Mouse (Mus musculus): ENCODE measurements around the gene Slc36a1. TPM values are rescaled to one million over a fixed set of nuclear protein-coding genes. Genes with fewer than 3 reads are reported as not detected.

Gene Slc36a1
- polyA plus RNA-seq, 1 experiment, result 96.4 TPM

DNA sequence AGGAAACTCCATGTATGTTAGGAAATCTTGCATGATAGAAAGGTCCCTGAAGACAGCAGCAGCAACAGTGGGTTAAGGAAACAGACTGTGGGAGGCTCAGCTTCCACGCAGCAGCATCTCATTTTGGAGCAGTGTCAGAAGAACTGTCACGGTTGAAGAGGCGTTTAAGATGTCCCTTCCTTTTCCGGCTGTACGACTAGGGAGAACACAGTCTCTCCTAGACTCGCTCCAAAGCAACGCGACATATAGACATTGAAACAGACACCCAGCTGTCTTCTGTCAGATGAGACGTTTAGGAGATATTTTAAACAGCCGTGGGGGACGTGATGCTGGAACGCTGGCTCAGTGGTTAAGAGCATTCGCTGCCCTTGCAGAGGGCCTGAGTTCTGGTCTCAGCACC is 12.7 kb downstream of the Slc36a1 start:
- H3K27me3 ChIP-seq (ENCODE audit: control insufficient read depth, insufficient read depth, low read length), result no peaks in the 10 kb centered on the region
- TF ChIP-seq POLR2A (IDR thresholded peaks at IDR 0.05; ENCODE audit: low read depth, low read length) (no peak), CTCF (IDR thresholded peaks at IDR 0.05; ENCODE audit: extremely low read depth, insufficient read length, insufficient replicate concordance, low read depth, low read length) (no peak)
- peaks cover 14% of the 10 kb centered on the region; the same call in 1 of the 2 replicates for H3K4me1 ChIP-seq (ENCODE audit: control insufficient read depth, insufficient read depth, insufficient read length, low read length)
- H3K27ac ChIP-seq (ENCODE audit: insufficient read depth, low read depth, low read length), result peak overlapping the region; percentile 40
- H3K4me3 ChIP-seq (ENCODE audit: low read depth, low read length), result no peak overlapping the region
- 88% methylated on average over 13 of the region's 13 CpGs for WGBS
- peaks cover 52% of the 10 kb centered on the region for H3K36me3 ChIP-seq (ENCODE audit: control insufficient read depth, insufficient read depth, low read length)

DNA sequence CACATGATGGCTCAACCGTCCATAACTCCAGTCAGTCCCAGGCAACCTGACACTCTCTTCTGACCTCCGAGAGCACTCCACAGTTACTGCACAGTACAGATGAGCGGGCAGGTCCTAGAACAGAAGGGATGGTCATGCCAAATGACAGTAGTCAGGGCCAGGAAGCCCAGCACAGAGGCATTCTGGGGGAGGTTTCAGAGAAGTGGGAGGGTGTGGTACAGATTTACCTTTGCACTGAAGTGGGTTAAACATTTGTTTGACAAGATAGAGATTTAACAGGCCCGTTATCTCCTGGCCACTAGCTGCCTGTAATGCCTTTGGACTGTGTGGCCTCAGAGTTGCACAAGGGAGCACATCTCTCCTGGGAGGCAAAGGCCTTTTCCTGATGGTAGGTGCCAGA is 13.3 kb downstream of the Slc36a1 start:
- Histone ChIP-seq H3K27me3 (ENCODE audit: control insufficient read depth, insufficient read depth, low read length) (no peaks in the 10 kb centered on the region), H3K36me3 (ENCODE audit: control insufficient read depth, insufficient read depth, low read length) (peaks cover 58% of the 10 kb centered on the region), H3K27ac (ENCODE audit: insufficient read depth, low read depth, low read length) (peak overlapping the region; percentile 85), H3K4me1 (ENCODE audit: control insufficient read depth, insufficient read depth, insufficient read length, low read length) (peaks cover 14% of the 10 kb centered on the region; the same call in 1 of the 2 replicates), H3K4me3 (ENCODE audit: low read depth, low read length) (peak overlapping the region; percentile 37; the same call in 1 of the 2 replicates)
- 63% methylated on average over 4 of the region's 4 CpGs for WGBS
- TF ChIP-seq POLR2A (IDR thresholded peaks at IDR 0.05; ENCODE audit: low read depth, low read length), result no peak
- TF ChIP-seq CTCF (IDR thresholded peaks at IDR 0.05; ENCODE audit: extremely low read depth, insufficient read length, insufficient replicate concordance, low read depth, low read length), result no peak

DNA sequence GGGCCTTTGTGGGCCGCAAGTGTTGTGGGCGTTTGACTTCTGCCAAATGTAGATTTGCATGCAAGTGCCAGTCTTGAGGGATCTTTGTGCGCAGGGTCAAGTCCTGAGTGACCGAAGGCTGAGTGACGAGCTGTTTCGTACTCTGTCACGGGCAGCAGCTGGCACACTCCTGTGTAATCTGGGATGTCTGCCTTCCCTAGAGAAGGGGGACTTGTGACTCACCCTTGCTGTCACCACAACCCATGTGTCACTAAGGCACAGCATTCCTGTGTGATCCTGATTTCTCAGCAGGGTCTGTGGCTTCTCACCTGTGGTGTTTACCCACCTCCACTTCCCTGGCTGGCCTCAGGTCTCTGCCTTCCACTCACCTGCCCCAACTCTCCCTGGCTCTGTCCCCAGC is 13.7 kb downstream of the Slc36a1 start:
- 81% methylated on average over 7 of the region's 7 CpGs for WGBS
- TF ChIP-seq POLR2A (IDR thresholded peaks at IDR 0.05; ENCODE audit: low read depth, low read length) (no peak), CTCF (IDR thresholded peaks at IDR 0.05; ENCODE audit: extremely low read depth, insufficient read length, insufficient replicate concordance, low read depth, low read length) (no peak)
- peaks cover 63% of the 10 kb centered on the region for H3K36me3 ChIP-seq (ENCODE audit: control insufficient read depth, insufficient read depth, low read length)
- peak overlapping the region; percentile 85 for H3K27ac ChIP-seq (ENCODE audit: insufficient read depth, low read depth, low read length)
- H3K4me3 ChIP-seq (ENCODE audit: low read depth, low read length), result peak overlapping the region; percentile 37
- H3K4me1 ChIP-seq (ENCODE audit: control insufficient read depth, insufficient read depth, insufficient read length, low read length), result peaks cover 14% of the 10 kb centered on the region; the same call in 1 of the 2 replicates
- no peaks in the 10 kb centered on the region for H3K27me3 ChIP-seq (ENCODE audit: control insufficient read depth, insufficient read depth, low read length)

DNA sequence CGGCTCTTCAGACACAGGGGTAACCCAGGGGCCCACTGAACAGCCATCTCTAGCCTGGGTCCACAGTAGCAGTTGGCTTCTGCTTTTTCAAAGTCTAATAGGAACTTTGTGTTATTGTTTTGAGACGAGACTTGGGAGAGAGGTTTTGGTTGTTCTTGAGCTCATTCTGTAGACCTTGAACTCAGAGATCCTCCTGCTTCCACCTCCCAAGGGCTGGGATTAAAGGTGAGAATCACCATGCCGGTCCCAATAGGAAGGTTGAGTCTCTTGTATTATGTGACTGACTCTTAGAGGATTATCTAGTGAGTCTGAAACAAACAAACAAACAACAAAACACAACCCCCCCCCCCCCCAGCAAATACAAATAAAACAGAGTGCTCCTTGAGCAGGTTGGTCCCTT is 14.3 kb downstream of the Slc36a1 start:
- peak overlapping the region; percentile 85 for H3K27ac ChIP-seq (ENCODE audit: insufficient read depth, low read depth, low read length)
- no peak overlapping the region for H3K4me3 ChIP-seq (ENCODE audit: low read depth, low read length)
- peaks cover 14% of the 10 kb centered on the region; the same call in 1 of the 2 replicates for H3K4me1 ChIP-seq (ENCODE audit: control insufficient read depth, insufficient read depth, insufficient read length, low read length)
- 66% methylated on average over 3 of the region's 3 CpGs for WGBS
- H3K36me3 ChIP-seq (ENCODE audit: control insufficient read depth, insufficient read depth, low read length), result peaks cover 68% of the 10 kb centered on the region
- no peaks in the 10 kb centered on the region for H3K27me3 ChIP-seq (ENCODE audit: control insufficient read depth, insufficient read depth, low read length)
- TF ChIP-seq POLR2A (IDR thresholded peaks at IDR 0.05; ENCODE audit: low read depth, low read length) (no peak), CTCF (IDR thresholded peaks at IDR 0.05; ENCODE audit: extremely low read depth, insufficient read length, insufficient replicate concordance, low read depth, low read length) (no peak)

DNA sequence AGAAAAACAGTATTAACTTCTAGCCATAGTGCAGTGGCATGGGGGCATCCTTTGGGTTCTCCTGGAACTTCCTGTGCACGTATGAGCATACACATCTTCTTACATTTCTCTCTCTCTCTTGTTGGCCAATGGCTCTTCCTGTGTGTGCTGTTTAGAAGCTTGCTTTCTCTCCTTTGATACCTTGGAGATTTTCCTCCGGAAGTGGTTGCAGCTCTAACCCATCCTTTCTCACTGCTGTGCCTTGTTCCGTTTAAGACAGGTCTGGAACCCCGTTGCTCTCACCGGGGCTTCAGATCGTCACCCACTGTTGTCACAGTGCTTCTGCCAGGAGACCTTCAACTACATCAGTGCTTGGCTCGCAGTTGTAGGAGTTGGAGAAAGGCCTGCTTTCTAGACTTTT is 17.2 kb downstream of the Slc36a1 start:
- Histone ChIP-seq H3K27me3 (ENCODE audit: control insufficient read depth, insufficient read depth, low read length) (no peaks in the 10 kb centered on the region), H3K4me3 (ENCODE audit: low read depth, low read length) (no peak overlapping the region), H3K36me3 (ENCODE audit: control insufficient read depth, insufficient read depth, low read length) (peaks cover 80% of the 10 kb centered on the region), H3K27ac (ENCODE audit: insufficient read depth, low read depth, low read length) (no peak overlapping the region), H3K4me1 (ENCODE audit: control insufficient read depth, insufficient read depth, insufficient read length, low read length) (peaks cover 14% of the 10 kb centered on the region; the same call in 1 of the 2 replicates)
- TF ChIP-seq CTCF (IDR thresholded peaks at IDR 0.05; ENCODE audit: extremely low read depth, insufficient read length, insufficient replicate concordance, low read depth, low read length) (no peak), POLR2A (IDR thresholded peaks at IDR 0.05; ENCODE audit: low read depth, low read length) (no peak)
- WGBS, result 92% methylated on average over 7 of the region's 7 CpGs

DNA sequence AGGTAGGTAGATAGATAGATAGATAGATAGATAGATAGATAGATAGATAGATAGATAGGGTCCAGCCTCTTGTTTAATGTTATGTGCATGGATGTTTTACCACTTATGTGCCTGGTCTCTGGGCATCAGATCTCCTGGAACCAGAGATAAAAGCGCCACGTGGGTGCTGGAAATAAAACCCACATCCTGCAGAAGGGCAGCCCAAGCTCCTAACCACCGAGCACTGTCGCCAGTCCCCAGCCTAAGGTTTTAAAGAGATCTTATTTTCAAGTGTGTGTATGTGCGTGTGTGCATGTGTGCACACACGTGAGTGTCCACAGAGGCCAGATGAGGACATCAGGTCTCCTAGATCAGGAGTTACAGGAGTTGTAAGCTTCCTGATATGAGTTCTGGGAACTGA is 26.9 kb downstream of the Slc36a1 start:
- TF ChIP-seq POLR2A (IDR thresholded peaks at IDR 0.05; ENCODE audit: low read depth, low read length), result no peak
- Histone ChIP-seq H3K4me3 (ENCODE audit: low read depth, low read length) (no peak overlapping the region), H3K4me1 (ENCODE audit: control insufficient read depth, insufficient read depth, insufficient read length, low read length) (no peaks in the 10 kb centered on the region), H3K27me3 (ENCODE audit: control insufficient read depth, insufficient read depth, low read length) (no peaks in the 10 kb centered on the region), H3K36me3 (ENCODE audit: control insufficient read depth, insufficient read depth, low read length) (peaks cover 75% of the 10 kb centered on the region), H3K27ac (ENCODE audit: insufficient read depth, low read depth, low read length) (no peak overlapping the region)
- WGBS, result 87% methylated on average over 6 of the region's 6 CpGs

DNA sequence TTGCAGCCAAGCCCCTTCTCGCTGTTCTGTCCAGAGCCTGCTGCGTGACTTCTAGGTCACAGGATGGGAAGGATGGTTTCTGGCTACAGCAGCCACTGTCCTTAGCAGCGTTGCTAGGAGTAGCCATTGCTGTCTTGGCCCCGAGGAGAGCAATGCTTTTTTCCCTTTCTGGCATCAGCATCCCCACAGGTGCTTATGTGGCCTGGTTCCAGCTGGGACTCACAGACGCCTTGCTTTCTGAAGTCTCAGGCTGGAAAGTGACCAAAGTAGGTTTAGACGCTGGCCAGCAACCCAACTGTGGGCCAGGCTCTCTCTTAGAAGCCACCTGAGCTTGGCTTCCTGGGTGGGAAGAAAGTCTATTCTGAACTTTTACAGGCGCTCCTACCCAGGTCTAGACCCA is 30.1 kb downstream of the Slc36a1 start:
- H3K4me3 ChIP-seq (ENCODE audit: low read depth, low read length), result no peak overlapping the region
- no peaks in the 10 kb centered on the region for H3K4me1 ChIP-seq (ENCODE audit: control insufficient read depth, insufficient read depth, insufficient read length, low read length)
- 88% methylated on average over 7 of the region's 7 CpGs for WGBS
- no peak overlapping the region for H3K27ac ChIP-seq (ENCODE audit: insufficient read depth, low read depth, low read length)
- H3K36me3 ChIP-seq (ENCODE audit: control insufficient read depth, insufficient read depth, low read length), result peaks cover 51% of the 10 kb centered on the region
- no peaks in the 10 kb centered on the region for H3K27me3 ChIP-seq (ENCODE audit: control insufficient read depth, insufficient read depth, low read length)
- TF ChIP-seq POLR2A (IDR thresholded peaks at IDR 0.05; ENCODE audit: low read depth, low read length), result no peak
- no peak for TF ChIP-seq CTCF (IDR thresholded peaks at IDR 0.05; ENCODE audit: extremely low read depth, insufficient read length, insufficient replicate concordance, low read depth, low read length)

DNA sequence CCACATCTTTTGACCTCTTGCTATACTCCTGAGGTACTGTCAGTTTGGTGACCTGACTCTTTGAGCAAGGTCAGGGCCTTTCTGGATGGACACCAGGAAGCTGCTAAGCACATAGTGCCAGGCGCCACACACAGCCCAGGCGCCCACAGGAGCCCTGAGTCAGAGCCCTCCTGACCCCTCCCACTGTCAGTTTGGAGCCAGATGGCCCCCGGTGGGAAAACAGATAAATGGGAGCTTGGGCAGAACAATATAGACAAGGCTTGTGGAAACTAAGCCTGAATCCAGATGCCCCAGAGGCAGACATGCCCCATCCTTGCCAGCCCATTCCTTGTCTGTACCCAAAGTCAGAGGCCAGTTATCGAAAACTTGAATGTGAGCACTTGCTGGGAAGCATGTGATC is 30.6 kb downstream of the Slc36a1 start:
- Histone ChIP-seq H3K4me1 (ENCODE audit: control insufficient read depth, insufficient read depth, insufficient read length, low read length) (no peaks in the 10 kb centered on the region), H3K4me3 (ENCODE audit: low read depth, low read length) (no peak overlapping the region), H3K27ac (ENCODE audit: insufficient read depth, low read depth, low read length) (no peak overlapping the region), H3K36me3 (ENCODE audit: control insufficient read depth, insufficient read depth, low read length) (peaks cover 48% of the 10 kb centered on the region), H3K27me3 (ENCODE audit: control insufficient read depth, insufficient read depth, low read length) (no peaks in the 10 kb centered on the region)
- no peak for TF ChIP-seq POLR2A (IDR thresholded peaks at IDR 0.05; ENCODE audit: low read depth, low read length)
- TF ChIP-seq CTCF (IDR thresholded peaks at IDR 0.05; ENCODE audit: extremely low read depth, insufficient read length, insufficient replicate concordance, low read depth, low read length), result no peak
- 86% methylated on average over 4 of the region's 4 CpGs for WGBS

All from small intestine, adult 2 months (tissue).